Mouse (Mus musculus): ENCODE results near the gene Rpl18a. TPM values are rescaled to one million over a fixed set of nuclear protein-coding genes. Genes with fewer than 3 reads are reported as not detected.

Gene Rpl18a
- 2,480 and 2,641 TPM in 2 replicates for polyA plus RNA-seq (2015; fragmentation: Nextera tagmentation; extraction: Ambion mirVana)

- peaks cover 13% of the 10 kb centered on the region for H3K27me3 ChIP-seq (replicated peaks; ENCODE audit: control insufficient read depth, insufficient read depth, low read length)
- H3K4me2 ChIP-seq (ENCODE audit: low read length): peak within 1 kb of the TSS; percentile 92
- peak within 1 kb of the TSS; percentile 76 for H3K27ac ChIP-seq (ENCODE audit: low read length)
- H3K4me1 ChIP-seq (replicated peaks; ENCODE audit: control insufficient read depth, insufficient read depth, low read length): peaks cover 26% of the 10 kb centered on the region
- H3K9me3 ChIP-seq (ENCODE audit: control insufficient read depth, low read length): no peaks in the 10 kb centered on the region
- H3K36me3 ChIP-seq (ENCODE audit: control insufficient read depth, insufficient read depth): peaks cover 19% of the 10 kb centered on the region
- peak within 1 kb of the TSS; percentile 58 for H3K4me3 ChIP-seq (replicated peaks; ENCODE audit: low read length)
- peak within 1 kb of the TSS; percentile 72 for H3K9ac ChIP-seq (replicated peaks; ENCODE audit: low read depth, low read length)
- WGBS: under 1% methylated on average over 60 of the region's 60 CpGs
- ATAC-seq: peak; percentile 99
Observed at GRCm38 (mm10) chr8:70897021-70897680, at the start of gene Rpl18a. Rpl18a (minus strand) TSS chr8:70897412.

- no peaks in the 10 kb centered on the region for H3K27me3 ChIP-seq (replicated peaks; ENCODE audit: control insufficient read depth, insufficient read depth, low read length)
- no peaks in the 10 kb centered on the region for H3K4me1 ChIP-seq (replicated peaks; ENCODE audit: control insufficient read depth, insufficient read depth, low read length)
- no peak for ATAC-seq
- H3K27ac ChIP-seq (ENCODE audit: low read length): no peak overlapping the region
- no peaks in the 10 kb centered on the region for H3K36me3 ChIP-seq (ENCODE audit: control insufficient read depth, insufficient read depth)
- 38% methylated on average over 1 of the region's 1 CpGs for WGBS
- H3K9ac ChIP-seq (replicated peaks; ENCODE audit: low read depth, low read length): no peak overlapping the region
- no peak overlapping the region for H3K4me3 ChIP-seq (replicated peaks; ENCODE audit: low read length)
- no peak overlapping the region for H3K4me2 ChIP-seq (ENCODE audit: low read length)
- H3K9me3 ChIP-seq (ENCODE audit: control insufficient read depth, low read length): no peaks in the 10 kb centered on the region
Observed at GRCm38 (mm10) chr8:70943187-70943586, 46.0 kb upstream of the Rpl18a start.

GRCm38 (mm10) chr8:70941478-70941877 is 44.3 kb upstream of the Rpl18a start:
- H3K4me3 ChIP-seq (replicated peaks; ENCODE audit: low read length): no peak overlapping the region
- H3K27ac ChIP-seq (ENCODE audit: low read length): no peak overlapping the region
- H3K27me3 ChIP-seq (replicated peaks; ENCODE audit: control insufficient read depth, insufficient read depth, low read length): no peaks in the 10 kb centered on the region
- H3K36me3 ChIP-seq (ENCODE audit: control insufficient read depth, insufficient read depth): no peaks in the 10 kb centered on the region
- H3K4me2 ChIP-seq (ENCODE audit: low read length): no peak overlapping the region
- no peak overlapping the region for H3K9ac ChIP-seq (replicated peaks; ENCODE audit: low read depth, low read length)
- ATAC-seq: no peak
- WGBS: 56% methylated on average over 2 of the region's 2 CpGs
- H3K9me3 ChIP-seq (ENCODE audit: control insufficient read depth, low read length): no peaks in the 10 kb centered on the region
- H3K4me1 ChIP-seq (replicated peaks; ENCODE audit: control insufficient read depth, insufficient read depth, low read length): no peaks in the 10 kb centered on the region

- no peak overlapping the region for H3K4me2 ChIP-seq (ENCODE audit: low read length)
- H3K27me3 ChIP-seq (replicated peaks; ENCODE audit: control insufficient read depth, insufficient read depth, low read length): no peaks in the 10 kb centered on the region
Observed at GRCm38 (mm10) chr8:70937200-70937599, 40.0 kb upstream of the Rpl18a start.

GRCm38 (mm10) chr8:70934786-70935185 is 37.6 kb upstream of the Rpl18a start:
- no peaks in the 10 kb centered on the region for H3K4me1 ChIP-seq (replicated peaks; ENCODE audit: control insufficient read depth, insufficient read depth, low read length)
- H3K4me3 ChIP-seq (replicated peaks; ENCODE audit: low read length): no peak overlapping the region
- H3K27me3 ChIP-seq (replicated peaks; ENCODE audit: control insufficient read depth, insufficient read depth, low read length): no peaks in the 10 kb centered on the region
- H3K4me2 ChIP-seq (ENCODE audit: low read length): no peak overlapping the region
- no peaks in the 10 kb centered on the region for H3K9me3 ChIP-seq (ENCODE audit: control insufficient read depth, low read length)
- ATAC-seq: 0 out of 2 replicates have a peak, but pooled peaks have one; percentile 41
- no peak overlapping the region for H3K9ac ChIP-seq (replicated peaks; ENCODE audit: low read depth, low read length)
- 69% methylated on average over 7 of the region's 7 CpGs for WGBS
- H3K27ac ChIP-seq (ENCODE audit: low read length): no peak overlapping the region
- no peaks in the 10 kb centered on the region for H3K36me3 ChIP-seq (ENCODE audit: control insufficient read depth, insufficient read depth)

More at GRCm38 (mm10) chr8:70937200-70937599, 40.0 kb upstream of the Rpl18a start:
- ATAC-seq: no peak
- Histone ChIP-seq H3K36me3 (ENCODE audit: control insufficient read depth, insufficient read depth) (no peaks in the 10 kb centered on the region), H3K9ac (replicated peaks; ENCODE audit: low read depth, low read length) (no peak overlapping the region), H3K4me1 (replicated peaks; ENCODE audit: control insufficient read depth, insufficient read depth, low read length) (no peaks in the 10 kb centered on the region), H3K9me3 (ENCODE audit: control insufficient read depth, low read length) (no peaks in the 10 kb centered on the region), H3K27ac (ENCODE audit: low read length) (no peak overlapping the region), H3K4me3 (replicated peaks; ENCODE audit: low read length) (no peak overlapping the region)
- 84% methylated on average over 6 of the region's 6 CpGs for WGBS

GRCm38 (mm10) chr8:70933036-70933435 is 35.8 kb upstream of the Rpl18a start:
- no peak overlapping the region for H3K27ac ChIP-seq (ENCODE audit: low read length)
- no peak overlapping the region for H3K4me2 ChIP-seq (ENCODE audit: low read length)
- no peaks in the 10 kb centered on the region for H3K27me3 ChIP-seq (replicated peaks; ENCODE audit: control insufficient read depth, insufficient read depth, low read length)
- H3K4me3 ChIP-seq (replicated peaks; ENCODE audit: low read length): no peak overlapping the region
- no peak for ATAC-seq
- H3K9me3 ChIP-seq (ENCODE audit: control insufficient read depth, low read length): no peaks in the 10 kb centered on the region
- no peak overlapping the region for H3K9ac ChIP-seq (replicated peaks; ENCODE audit: low read depth, low read length)
- no peaks in the 10 kb centered on the region for H3K4me1 ChIP-seq (replicated peaks; ENCODE audit: control insufficient read depth, insufficient read depth, low read length)
- 88% methylated on average over 4 of the region's 4 CpGs for WGBS
- no peaks in the 10 kb centered on the region for H3K36me3 ChIP-seq (ENCODE audit: control insufficient read depth, insufficient read depth)

GRCm38 (mm10) chr8:70931731-70932130 is 34.5 kb upstream of the Rpl18a start:
- 94% methylated on average over 11 of the region's 11 CpGs for WGBS

GRCm38 (mm10) chr8:70928778-70929322 is 31.6 kb upstream of the Rpl18a start:
- H3K36me3 ChIP-seq (ENCODE audit: control insufficient read depth, insufficient read depth): no peaks in the 10 kb centered on the region
- no peak overlapping the region for H3K4me3 ChIP-seq (replicated peaks; ENCODE audit: low read length)
- no peaks in the 10 kb centered on the region for H3K4me1 ChIP-seq (replicated peaks; ENCODE audit: control insufficient read depth, insufficient read depth, low read length)
- no peak for ATAC-seq
- H3K9me3 ChIP-seq (ENCODE audit: control insufficient read depth, low read length): no peaks in the 10 kb centered on the region
- no peak overlapping the region for H3K27ac ChIP-seq (ENCODE audit: low read length)
- H3K27me3 ChIP-seq (replicated peaks; ENCODE audit: control insufficient read depth, insufficient read depth, low read length): no peaks in the 10 kb centered on the region
- no peak overlapping the region for H3K4me2 ChIP-seq (ENCODE audit: low read length)
- WGBS: 83% methylated on average over 5 of the region's 5 CpGs
- H3K9ac ChIP-seq (replicated peaks; ENCODE audit: low read depth, low read length): no peak overlapping the region

More at GRCm38 (mm10) chr8:70931731-70932130, 34.5 kb upstream of the Rpl18a start:
- Histone ChIP-seq H3K4me1 (replicated peaks; ENCODE audit: control insufficient read depth, insufficient read depth, low read length) (no peaks in the 10 kb centered on the region), H3K4me2 (ENCODE audit: low read length) (no peak overlapping the region), H3K27ac (ENCODE audit: low read length) (no peak overlapping the region), H3K27me3 (replicated peaks; ENCODE audit: control insufficient read depth, insufficient read depth, low read length) (no peaks in the 10 kb centered on the region), H3K9me3 (ENCODE audit: control insufficient read depth, low read length) (no peaks in the 10 kb centered on the region), H3K4me3 (replicated peaks; ENCODE audit: low read length) (no peak overlapping the region), H3K36me3 (ENCODE audit: control insufficient read depth, insufficient read depth) (no peaks in the 10 kb centered on the region), H3K9ac (replicated peaks; ENCODE audit: low read depth, low read length) (no peak overlapping the region)
- ATAC-seq: no peak

GRCm38 (mm10) chr8:70928096-70928495 is 30.9 kb upstream of the Rpl18a start:
- no peak overlapping the region for H3K27ac ChIP-seq (ENCODE audit: low read length)
- no peak overlapping the region for H3K4me3 ChIP-seq (replicated peaks; ENCODE audit: low read length)
- no peak overlapping the region for H3K9ac ChIP-seq (replicated peaks; ENCODE audit: low read depth, low read length)
- no peaks in the 10 kb centered on the region for H3K27me3 ChIP-seq (replicated peaks; ENCODE audit: control insufficient read depth, insufficient read depth, low read length)
- H3K4me1 ChIP-seq (replicated peaks; ENCODE audit: control insufficient read depth, insufficient read depth, low read length): no peaks in the 10 kb centered on the region
- 76% methylated on average over 3 of the region's 3 CpGs for WGBS
- no peak for ATAC-seq
- no peaks in the 10 kb centered on the region for H3K36me3 ChIP-seq (ENCODE audit: control insufficient read depth, insufficient read depth)
- H3K4me2 ChIP-seq (ENCODE audit: low read length): no peak overlapping the region
- no peaks in the 10 kb centered on the region for H3K9me3 ChIP-seq (ENCODE audit: control insufficient read depth, low read length)
